Mouse (Mus musculus) c-Kit-negative CD71-positive TER-119-positive erythroid progenitor cells, embryonic 14.5 days (primary cell): ENCODE results near the gene Tmem88.

ENCODE experiments used
- DNase-seq: peaks from one replicate; pipeline ENCODE4 v3.0.0-alpha.2; 2013; ENCODE audit warnings: low read depth, low spot score

Tmem88 gene

DNA sequence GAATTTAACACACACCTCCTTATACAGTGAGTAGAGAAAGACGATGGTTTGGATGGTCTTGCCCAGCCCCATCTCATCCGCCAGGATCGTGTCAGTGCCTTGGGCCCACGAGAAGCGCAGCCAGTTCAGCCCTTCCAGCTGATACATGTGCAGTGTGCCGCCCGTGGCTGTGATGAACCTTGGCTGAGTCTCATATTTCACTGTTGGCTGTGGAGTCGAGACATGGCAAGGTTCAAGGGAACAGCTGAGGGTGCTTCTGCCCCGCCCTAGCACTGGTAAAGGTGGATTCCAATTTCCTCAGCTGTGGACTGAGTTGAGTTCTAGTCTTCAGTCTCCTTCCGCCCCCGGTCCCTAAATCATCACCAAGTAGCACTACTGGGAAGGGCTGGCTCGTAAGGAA is 40.3 kb downstream of the Tmem88 start:
- no peak for DNase-seq

DNA sequence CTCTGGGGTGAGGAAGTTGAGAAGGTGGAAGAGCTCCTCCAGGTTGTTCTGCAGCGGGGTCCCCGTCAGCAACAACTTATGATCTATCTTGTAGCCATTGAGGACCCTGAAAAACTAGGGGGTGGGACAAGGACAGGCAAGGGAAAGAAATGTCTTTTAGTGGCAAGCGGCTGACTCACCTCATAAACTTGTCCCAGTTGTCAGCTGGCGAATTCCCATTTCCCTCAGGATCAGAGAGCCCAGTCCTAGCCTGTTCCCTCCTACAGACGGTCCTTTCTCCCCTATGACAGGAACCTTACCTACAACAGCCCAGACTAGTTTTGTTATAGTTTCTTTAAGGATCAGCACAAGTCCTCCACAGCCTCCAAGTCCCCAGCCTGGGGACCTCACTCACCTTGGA is 41.5 kb downstream of the Tmem88 start:
- DNase-seq = no peak
